Comparison of ENCODE assay signal across 18 mouse cellular contexts in the genomic region with DNA sequence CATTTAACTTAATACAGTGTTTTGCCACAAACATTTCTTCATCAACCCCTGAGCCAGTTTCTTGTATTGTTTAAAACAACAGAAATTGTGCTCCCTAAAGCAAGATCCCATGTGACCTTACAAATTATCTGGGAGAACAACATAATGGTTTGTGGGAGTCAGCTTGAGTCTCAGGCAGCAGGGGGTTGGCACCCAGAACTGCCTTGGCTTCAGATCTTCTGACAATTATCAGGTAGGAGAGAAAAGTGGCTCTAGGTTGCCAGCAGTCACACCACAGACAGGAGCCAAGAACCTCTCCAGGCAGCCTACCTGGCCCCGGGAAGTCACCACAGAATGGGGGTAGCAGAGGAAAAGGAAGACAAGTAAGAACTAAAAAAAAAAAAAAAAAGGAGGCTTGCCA.
DNase-seq lines count a peak whose midpoint lies in the region; ATAC-seq lines count a peak whose summit lies in the region.
"Had no signal": no experiment of that assay in that cellular context is flagged by ENCODE, and none has a peak within 500 bp of the region (broad histone marks: within the 10 kb centered on the region; RNA-seq: fewer than 3 reads in every experiment).

No protein-coding gene starts in this region.

- intact Hi-C loops in left cerebral cortex, postnatal 4 days (cut with DNase I) = no loop called here
- intact Hi-C loops in left cerebral cortex, postnatal 14 days (cut with DNase I) = no loop called here

- H3K27ac ChIP-seq in hindbrain, embryonic 12.5 days = no peak overlapping the region
- H3K27ac ChIP-seq: embryonic facial prominence, embryonic 12.5 days; forebrain, embryonic 15.5 days; heart, embryonic 10.5 days; hindbrain, embryonic 13.5 days; intestine, embryonic 15.5 days had no signal

- no peak overlapping the region for H3K9ac ChIP-seq in hindbrain, embryonic 12.5 days
- H3K9ac ChIP-seq: embryonic facial prominence, embryonic 12.5 days; forebrain, embryonic 15.5 days; hindbrain, embryonic 13.5 days; intestine, embryonic 15.5 days had no signal

- no peaks in the 10 kb centered on the region for H3K4me1 ChIP-seq in hindbrain, embryonic 12.5 days
- H3K4me1 ChIP-seq: embryonic facial prominence, embryonic 12.5 days; forebrain, embryonic 15.5 days; heart, embryonic 10.5 days; hindbrain, embryonic 13.5 days; intestine, embryonic 15.5 days had no signal

- H3K36me3 ChIP-seq in hindbrain, embryonic 12.5 days = no peaks in the 10 kb centered on the region
- H3K36me3 ChIP-seq: embryonic facial prominence, embryonic 12.5 days; forebrain, embryonic 15.5 days; heart, embryonic 10.5 days; hindbrain, embryonic 13.5 days; intestine, embryonic 15.5 days had no signal

- peak; percentile 39 for DNase-seq in left cerebral cortex, postnatal 4 days
- no peak for DNase-seq in left cerebral cortex, postnatal 14 days (ENCODE audit: low spot score in 2 of 2)
- DNase-seq in cerebellum, adult 8-10 months = peak; percentile 0
- DNase-seq in cerebellum, postnatal 14 days = peak; percentile 65 to 86
- no peak for DNase-seq in spleen, postnatal 4 days (ENCODE audit: low spot score in 2 of 2)
- DNase-seq in right cerebral cortex, adult 2 months (ENCODE audit: low spot score in 2 of 2) = no peak
- DNase-seq: adrenal gland, adult 2 months; adrenal gland, postnatal 25 days; heart, adult 18-20 months; heart, postnatal 10 days; heart, postnatal 4 days; kidney, adult 18-20 months had no signal

- no peaks in the 10 kb centered on the region for H3K9me3 ChIP-seq in hindbrain, embryonic 12.5 days (replicated peaks)
- H3K9me3 ChIP-seq: embryonic facial prominence, embryonic 12.5 days; forebrain, embryonic 15.5 days; heart, embryonic 10.5 days; hindbrain, embryonic 13.5 days; intestine, embryonic 15.5 days had no signal

- WGBS in hindbrain, embryonic 12.5 days = 82% methylated on average over 1 of the region's 1 CpGs

- H3K4me3 ChIP-seq in hindbrain, embryonic 12.5 days = no peak overlapping the region
- H3K4me3 ChIP-seq: embryonic facial prominence, embryonic 12.5 days; forebrain, embryonic 15.5 days; heart, embryonic 10.5 days; hindbrain, embryonic 13.5 days; intestine, embryonic 15.5 days had no signal

- H3K4me2 ChIP-seq in hindbrain, embryonic 12.5 days (replicated peaks) = no peak overlapping the region
- H3K4me2 ChIP-seq: embryonic facial prominence, embryonic 12.5 days; forebrain, embryonic 15.5 days; hindbrain, embryonic 13.5 days; intestine, embryonic 15.5 days had no signal

- no peaks in the 10 kb centered on the region for H3K27me3 ChIP-seq in hindbrain, embryonic 12.5 days
- H3K27me3 ChIP-seq: embryonic facial prominence, embryonic 12.5 days; forebrain, embryonic 15.5 days; hindbrain, embryonic 13.5 days; intestine, embryonic 15.5 days had no signal

- no peak for ATAC-seq in hindbrain, embryonic 12.5 days (ENCODE audit: low FRiP score)
- ATAC-seq: forebrain, embryonic 15.5 days; intestine, embryonic 15.5 days had no signal

Comparison
In these comparisons a context has a peak if more than half of its experiments do, and no peak if none do; other contexts are left out.
1. DNase-seq: peak in left cerebral cortex, postnatal 4 days (single experiment), cerebellum, adult 8-10 months (single experiment) and cerebellum, postnatal 14 days (2 of 2); none in left cerebral cortex, postnatal 14 days (0 of 2), spleen, postnatal 4 days (0 of 2) and right cerebral cortex, adult 2 months (0 of 2).